Mouse (Mus musculus): Measurements from ENCODE around the gene Gm44965.

Gene Gm44965

DNA sequence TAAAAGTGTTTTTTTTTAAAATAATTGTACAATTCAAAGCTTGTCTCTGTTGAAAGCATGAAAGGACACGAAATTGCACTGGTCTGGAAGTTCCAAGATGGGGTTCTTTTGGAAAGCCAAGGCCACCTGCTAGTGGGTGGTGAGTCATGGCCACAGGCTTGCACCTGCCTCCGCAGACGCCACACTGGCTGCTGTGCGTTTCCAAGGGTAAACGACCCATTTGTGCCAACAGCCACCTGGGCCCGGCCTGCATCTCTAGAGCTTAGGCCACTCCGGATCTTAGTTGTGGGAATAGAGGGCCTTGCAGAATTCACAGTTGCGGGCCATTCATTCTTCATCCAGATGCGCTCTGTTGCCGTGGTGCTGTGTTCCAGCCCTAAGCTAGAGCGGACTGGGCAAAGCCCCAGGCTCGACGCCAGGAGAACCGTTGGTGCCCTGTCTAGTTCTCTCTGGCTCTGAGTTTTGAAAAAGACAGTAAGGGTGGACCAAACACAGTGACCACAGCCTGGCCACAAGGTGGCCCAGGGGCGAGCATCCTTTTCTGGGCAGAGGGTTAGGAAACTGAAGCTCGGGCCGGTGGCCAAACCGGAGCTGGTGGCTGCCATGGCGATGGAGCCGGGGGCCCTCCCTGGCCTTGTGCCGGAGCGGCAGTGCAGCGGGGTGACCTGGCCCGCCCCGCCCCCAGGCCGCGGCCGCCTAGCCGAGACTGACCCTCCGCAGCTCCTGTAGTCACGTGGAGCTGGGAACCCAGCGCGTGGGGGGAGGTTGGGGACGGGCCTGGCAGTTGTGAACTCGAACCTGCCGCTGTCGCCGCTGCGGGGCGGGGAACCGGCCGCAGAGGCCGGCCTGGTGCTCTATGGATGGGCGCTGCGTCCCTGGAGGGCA, at the start of gene Gm44965, which contains the start of gene Repin1:
Gene Gm44965, plus strand, starts transcription at position 784 of the 885 bp plus-strand sequence.
Gene Repin1, plus strand, starts transcription at position 726 of the 885 bp plus-strand sequence.
- peak; percentile 97 for DNase-seq

DNA sequence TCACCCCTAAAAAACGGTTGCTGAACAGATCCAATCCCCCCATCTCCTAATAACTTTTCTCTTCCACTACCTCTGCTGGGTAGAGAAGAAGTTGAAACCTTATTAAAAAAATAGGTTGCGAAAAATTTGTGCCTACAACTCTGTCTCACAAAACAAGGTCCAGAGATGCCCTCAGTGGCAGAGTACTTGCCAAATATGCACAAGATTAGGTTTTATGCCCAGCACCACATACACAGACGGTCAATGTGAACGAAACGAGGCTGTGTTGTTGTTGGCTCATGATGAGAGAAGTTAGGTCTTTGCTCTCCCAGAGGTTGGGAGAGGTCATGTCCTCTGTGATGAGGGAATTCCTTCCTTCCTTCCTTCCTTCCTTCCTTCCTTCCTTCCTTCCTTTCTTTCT, 48.5 kb upstream of the Gm44965 start:
- DNase-seq, result no peak

DNA sequence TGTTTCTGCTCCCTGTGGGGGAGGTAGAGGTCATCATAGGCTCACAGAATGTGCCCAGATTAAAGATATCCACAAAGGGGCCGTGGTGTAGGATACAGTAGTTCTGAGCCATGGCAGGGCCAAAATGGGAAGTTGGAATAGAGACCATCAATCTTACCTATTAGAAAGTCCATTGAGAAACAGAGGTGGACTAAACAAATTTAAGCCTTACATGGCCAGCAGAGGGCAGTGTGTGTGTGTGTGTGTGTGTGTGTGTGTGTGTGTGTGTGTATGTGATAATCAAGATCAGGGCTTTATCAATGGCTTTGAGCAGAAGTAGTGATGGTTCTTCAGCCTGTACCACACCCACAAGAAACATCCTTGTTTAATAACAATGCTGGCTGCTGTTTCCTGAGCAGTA, 47.5 kb upstream of the Gm44965 start:
- DNase-seq, result peak; percentile 8

DNA sequence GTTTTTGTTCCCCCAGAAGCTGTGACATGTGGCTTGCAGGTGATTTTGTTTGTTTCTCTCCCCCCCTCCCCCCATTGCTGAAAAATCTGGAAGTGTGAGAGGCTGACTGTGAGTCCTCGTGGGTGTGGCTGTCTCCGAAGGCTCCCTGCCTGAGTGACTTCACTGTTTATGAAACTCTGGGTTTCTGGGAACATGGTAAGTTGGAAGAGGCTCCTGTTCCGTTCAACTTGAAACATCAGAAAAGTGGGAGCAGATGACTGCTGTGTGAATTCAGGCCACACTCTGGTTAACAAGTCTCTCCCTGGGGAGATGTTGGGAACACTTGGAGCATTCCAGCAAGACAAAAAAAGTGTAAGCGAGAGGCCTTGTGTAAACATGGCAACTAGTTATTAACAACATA, 46.9 kb upstream of the Gm44965 start:
- no peak for DNase-seq

DNA sequence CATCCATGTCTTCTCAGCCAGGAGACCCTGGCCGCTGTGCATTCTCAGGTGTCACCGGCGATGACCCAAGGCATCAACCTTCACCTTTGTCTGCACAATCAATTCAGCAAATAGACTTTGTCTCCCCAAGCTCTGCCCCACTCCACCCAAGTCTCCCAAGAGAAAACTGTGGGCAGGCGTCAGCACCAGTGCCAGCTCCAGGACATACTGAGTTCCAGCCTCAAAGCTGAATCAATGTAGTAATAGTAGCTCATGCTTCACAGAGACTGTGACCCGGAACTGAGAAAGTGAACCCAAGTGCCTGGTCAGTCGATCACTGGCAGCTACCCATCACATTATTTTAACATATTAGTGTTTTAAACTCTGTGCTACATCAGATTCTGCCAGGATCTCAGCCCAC, 45.4 kb upstream of the Gm44965 start:
- no peak for DNase-seq

DNA sequence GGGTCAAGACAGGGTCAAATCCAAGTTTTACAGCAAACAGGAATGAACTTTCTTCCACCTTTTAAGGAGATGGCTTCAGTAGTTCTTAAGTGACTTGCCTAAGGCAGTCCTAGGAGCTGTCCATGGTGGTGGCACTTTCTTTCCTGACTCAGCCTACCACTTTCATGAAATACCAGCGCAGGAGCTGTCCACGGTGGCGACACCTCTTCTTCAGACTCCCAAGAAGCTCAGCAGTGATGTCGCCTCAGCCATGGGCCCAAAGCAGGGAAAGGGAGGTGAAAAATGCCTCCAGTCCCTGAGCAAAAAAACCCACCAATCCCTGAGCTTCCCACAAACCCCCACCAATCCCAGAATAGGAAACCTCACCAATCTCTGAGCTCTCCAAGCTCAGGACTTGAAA, 40.8 kb upstream of the Gm44965 start:
- DNase-seq, result peak; percentile 39

DNA sequence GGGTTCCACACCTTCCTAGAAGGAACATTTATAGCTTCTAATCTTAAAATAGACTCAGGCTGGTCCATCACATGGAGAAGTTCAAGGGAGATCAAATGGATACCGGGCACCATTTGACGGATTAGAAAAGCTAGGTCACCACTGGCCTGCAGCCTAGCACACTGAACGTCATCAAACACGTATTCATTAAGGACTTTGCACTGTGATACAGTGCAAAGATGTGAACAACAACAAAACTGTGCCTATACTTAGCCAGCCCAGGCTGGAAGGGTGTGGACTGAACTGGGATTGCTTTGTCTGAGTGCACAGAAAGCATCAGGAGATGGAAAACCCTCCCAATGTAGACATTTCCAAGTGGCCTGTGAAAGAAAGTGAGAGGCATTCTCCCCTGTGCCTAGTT, 39.9 kb upstream of the Gm44965 start:
- DNase-seq, result peak; percentile 38

DNA sequence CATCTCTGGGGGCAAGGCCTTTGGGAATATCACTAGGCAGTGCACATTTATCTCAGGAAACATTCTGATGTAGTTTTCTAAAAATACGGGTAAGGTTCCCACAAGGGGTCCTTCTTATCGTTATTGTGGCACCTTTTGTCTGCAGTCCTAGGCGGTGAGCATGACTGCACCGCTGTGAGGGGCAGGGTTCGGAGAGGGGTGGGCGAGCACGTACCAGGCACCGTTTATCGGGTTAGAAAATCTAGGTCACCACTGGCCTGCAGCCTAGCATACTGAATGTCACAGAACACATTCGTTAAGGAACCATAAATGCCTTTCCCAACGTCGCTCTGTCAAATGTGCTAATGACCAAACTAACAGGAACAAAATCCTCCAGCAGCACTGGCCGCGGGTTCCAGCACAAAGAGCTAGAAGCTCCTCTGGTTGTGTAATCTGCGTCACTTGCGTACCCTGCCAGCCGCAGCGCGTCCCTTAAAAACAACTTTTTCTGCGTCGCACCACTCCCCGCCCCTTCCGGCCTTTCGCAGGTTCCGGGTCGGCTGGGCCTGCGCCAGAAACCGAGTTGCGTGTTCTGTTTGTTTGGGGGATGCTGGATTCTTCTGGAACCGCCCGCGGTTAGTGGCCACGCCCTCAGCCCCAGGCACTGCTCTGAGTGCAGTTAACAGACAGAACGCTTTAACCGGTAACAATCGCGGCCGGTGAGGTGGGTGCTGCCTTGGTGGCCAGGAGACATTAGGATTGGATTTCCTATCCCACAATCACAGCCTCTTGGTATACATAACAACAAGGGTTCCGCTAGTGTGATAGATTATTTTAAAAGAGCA, 39.2 kb upstream of the Gm44965 start, which contains the start of gene Lrrc61:
Gene Lrrc61, plus strand, starts transcription at position 517 of the 824 bp plus-strand sequence.
- peak; percentile 97 for DNase-seq

DNA sequence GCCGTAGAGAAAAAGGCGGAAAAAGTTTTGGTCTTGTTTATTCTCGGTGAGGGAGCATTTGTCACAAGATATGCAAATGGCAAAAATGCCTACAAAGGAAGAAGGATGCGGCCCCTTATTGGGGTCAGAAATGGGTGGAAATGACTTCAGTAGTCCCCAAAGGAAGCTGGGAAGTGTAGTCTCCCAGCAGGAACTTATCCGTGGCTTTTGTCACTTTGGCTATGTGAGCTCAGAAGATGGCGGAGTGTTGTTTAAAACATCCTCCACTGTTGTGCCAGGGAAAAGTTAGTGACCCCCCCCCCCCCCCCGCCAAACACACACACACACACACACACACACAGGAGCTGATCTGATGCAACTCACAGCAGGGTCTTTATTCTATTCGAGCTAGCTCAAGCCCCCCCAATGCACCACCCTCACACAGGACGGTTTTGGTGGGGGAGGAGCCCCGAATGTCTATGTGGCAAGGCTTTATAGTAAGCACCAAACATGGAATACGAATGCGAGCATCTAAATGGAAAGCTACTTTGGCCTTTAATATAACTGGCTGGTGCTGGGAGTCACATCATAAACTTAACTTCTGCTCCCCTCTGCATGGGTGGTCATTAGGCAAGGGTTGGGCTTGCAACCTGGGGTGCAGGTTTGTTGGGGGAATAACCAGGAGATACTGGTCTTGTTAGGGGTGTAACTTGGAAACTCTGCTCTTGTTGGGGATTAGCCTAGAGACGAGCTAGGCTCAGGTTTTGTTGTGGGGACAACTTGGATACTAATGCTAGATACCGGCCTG, 38.4 kb upstream of the Gm44965 start:
- DNase-seq, result peak; percentile 79

DNA sequence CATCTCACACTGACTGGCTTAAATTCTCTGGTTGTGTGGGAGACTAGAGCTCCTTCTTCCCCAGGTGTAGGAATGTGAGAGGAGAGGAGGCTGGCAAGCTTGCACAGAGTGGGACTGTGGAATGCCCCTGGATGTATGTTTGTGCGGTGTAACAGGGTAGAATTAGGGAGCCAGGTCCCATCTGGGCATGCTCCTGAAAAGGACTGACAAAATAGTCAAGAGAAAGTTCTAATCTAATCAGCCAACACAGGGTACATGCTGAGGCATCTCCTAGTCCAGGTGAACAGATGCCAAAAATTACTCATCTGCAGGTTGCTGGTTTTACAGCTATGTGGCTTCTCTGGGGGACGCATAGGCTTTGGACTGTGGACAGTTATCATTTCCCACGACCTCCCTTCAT, 37.8 kb upstream of the Gm44965 start:
- DNase-seq, result peak; percentile 45

DNA sequence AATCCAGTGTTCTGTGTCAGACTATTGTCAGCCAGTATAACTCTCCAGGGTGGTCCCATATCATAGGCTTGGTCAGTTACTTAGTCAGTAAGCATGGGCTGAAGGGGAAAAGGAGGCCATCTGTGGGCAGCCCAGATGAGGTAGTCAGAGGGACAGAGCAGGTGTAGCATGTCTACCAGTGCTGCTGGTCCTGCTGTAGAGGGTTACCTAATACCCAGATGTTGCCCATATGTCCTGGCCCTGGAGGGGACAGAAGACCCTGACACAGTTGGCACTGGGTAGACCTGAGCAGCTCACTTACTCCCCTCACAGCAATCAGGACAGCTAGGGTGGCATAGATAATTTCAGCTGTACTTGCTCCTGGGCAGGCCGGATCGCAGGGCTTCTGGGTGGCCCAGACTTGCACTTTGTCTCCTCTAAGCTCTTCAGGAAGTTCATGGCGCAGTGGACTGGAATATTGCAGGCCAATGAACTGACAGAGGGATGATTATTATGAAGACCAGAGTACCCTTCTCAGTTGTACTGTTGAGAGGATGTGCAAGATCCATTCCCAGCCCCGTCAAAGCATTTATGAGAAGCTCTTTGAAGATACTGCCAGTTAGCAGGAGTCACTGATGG, 27.9 kb upstream of the Gm44965 start:
- no peak for DNase-seq

DNA sequence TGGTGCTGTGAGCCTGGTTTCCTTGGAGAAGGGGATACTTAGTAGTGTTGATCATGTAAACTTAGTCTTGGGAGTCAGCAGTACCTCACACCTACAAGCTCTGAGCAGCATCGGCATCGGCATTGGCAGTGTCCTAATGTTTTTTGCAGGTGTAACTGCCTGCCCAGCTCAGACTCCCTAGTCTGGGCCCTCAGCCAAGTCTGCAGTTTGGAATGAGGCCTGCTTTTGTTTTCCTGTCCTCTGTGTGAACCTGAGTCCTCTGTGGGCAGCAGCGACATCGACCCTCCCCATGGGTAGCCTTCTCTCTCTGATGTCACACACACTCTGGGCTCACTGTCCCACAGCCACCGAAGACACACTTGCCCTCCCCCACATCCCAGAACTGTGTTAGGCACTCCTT, 27.4 kb upstream of the Gm44965 start:
- DNase-seq, result peak; percentile 68

DNA sequence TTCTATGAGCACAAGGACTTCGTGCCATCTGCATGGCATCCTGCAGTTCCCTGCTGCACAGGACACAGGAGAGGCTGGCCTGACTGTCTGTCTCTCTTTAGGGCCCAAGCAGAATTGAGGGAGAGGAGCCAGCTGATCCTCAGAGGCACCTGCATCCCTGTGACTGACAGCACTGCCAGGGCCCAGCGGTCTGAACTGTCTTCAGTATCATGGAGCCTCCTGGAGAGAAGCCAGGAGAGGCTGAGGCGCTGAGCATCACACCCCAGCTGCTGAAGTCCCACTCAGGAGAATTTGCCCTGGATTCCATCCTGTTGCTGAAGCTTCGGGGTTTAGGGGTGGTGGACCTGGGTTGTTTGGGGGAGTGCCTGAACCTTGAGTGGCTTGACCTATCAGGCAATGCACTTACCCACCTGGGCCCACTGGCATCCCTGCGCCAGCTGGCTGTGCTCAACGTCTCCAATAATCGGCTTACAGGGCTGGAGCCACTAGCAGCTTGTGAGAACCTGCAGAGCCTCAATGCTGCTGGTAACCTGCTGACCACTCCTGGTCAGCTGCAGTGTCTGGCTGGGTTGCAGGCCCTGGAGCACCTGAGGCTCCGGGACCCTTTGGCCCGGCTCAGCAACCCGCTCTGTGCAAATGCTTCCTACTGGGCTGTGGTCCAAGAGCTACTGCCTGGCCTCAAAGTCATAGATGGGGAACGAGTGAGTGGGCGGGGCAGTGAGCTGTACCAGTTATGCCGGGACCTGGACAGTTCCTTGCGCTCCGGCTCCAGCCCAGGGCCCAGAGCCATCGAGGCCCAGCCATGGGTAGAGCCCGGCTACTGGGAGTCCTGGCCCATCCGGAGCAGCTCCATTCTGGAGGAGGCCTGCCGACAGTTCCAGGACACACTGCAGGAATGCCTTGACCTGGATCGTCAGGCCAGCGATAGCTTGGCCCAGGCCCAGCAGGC, 25.4 kb upstream of the Gm44965 start:
- DNase-seq, result peak; percentile 70

DNA sequence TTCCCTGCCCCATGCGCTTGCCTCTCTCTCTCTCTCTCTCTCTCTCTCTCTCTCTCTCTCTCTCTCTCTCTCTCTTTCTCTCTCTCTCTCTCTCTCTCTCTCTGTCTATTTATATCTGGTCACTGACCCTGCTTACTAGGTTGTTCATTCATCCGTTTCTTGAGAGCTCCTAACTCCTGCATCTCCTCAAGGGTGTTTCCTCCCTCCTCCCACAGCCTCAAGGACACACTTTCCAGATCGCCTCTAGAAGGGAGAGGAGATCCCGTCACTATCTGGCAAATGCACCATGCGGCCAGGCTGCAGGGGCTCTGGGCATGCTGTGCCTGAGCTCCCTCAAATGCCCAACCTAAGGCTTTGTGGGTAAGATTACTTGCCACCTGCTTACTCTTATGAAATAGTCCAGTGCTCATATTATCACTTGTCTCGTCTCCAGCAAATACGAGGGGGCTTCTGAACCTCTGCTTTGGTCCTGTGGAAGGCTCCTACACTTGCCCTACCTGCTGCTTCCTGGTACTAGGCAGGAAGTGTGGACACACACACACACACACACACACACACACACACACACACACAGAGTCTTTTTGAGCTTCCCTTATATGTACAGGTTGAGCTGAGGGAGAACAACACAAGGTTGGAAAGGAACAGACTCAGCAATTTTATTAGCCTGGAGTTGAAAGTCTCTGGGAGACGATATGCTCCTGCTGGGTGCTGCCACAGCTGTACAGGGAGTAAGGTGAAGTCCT, 24.5 kb upstream of the Gm44965 start:
- DNase-seq, result no peak

DNA sequence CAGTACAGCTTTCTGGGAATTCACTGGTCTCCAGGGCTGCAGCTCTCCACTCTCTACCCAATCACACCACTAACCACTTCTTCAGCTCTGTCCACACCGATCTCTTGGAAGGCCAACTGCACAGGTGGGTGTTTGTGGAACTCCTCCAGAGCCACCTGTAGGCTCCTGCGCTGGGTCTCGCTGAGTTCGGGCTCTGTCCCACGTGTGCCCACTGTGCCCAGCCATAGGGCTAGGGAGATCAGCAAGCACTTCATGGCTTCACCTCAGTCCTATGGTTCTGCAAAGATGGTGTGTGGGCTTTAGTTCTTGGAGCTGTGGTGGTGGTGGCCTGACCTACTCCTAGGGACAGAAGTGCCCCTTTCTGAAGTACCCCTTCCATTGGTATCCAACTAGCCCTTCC, 21.7 kb upstream of the Gm44965 start:
- no peak for DNase-seq

DNA sequence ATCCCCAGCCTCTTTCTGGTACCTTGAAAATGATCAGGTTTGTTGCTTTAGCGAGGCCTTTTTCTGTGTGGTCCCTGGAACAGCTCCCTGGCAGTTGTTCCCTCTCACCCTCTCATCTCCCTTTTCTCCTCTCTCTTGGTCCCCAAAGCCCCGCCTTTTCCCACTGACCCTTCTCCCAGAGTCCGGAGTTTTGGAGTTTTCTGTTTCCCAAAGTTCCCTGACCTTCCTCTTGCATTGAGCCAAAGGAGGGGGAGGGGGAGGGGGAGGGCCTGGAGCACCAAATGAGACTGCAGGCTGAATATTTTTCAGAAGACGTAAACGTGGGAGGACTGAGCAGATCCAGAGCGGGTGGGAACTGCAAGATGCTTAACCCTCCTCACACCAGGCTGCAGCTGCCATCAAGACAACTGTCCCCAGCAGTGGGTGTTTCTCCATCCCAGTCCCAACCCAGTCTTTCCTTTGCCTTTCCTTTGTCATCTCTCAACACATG, 21.1 kb upstream of the Gm44965 start, which contains the start of gene Rarres2:
Gene Rarres2, minus strand, starts transcription at position 218 of the 490 bp plus-strand sequence.
- DNase-seq, result no peak

DNA sequence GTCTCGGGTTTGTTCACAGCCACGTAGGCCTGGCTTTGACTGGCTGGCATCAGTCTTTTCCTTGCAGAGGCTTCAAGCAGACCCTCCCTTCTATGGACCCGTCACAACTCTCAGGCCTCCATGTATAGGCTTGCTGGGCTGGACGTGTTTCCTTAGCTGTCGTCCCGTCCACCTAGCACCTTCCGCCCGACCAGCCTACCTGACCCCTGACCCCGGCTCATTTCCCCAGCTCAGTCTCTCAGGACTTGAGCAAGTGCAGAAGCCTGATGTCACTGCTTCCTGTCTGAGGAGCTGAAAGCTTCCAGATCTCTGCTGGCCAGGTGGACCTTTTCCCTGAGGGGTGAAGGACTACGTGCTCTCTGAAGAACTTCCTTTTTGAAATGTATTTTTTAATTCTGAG, 20.5 kb upstream of the Gm44965 start:
- DNase-seq, result no peak

DNA sequence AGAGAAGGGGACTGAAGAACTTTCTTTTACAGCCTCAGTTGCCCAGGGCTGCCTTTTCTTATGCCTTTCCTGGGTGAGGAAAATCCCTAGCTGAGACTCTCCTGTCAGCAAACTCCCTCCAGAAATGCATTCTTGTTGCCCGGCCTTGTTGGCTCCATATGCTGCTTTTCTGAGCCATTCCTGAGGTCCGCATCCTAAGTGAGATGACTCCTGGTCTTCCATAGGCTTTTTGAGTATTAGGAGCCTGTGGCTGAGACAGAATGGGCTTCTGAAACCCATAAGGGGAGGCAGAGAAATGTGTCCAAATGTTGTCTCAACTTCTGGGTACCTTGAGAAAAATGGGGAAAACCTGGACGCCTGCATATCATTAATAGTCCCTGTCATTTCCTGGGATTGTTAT, 19.8 kb upstream of the Gm44965 start:
- no peak for DNase-seq

DNA sequence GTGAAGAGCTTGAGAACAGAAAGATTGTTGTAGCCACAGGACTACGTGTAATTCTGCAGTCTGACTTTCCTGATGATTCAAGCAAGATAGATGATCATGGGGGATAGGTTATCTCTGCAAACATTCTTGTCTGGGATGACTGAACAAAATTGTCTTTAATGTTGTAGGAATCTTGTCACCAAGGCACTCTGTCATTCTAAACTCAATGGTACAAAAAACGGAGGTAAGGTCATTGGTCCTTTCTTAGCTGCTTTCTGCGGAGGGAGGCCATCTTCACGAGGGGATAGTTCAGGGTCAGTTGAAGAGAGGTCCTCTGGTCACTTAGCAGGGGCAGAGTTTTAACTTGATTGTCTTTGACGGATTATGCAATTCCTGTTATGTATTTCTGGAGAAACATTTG, 15.0 kb upstream of the Gm44965 start:
- no peak for DNase-seq

DNA sequence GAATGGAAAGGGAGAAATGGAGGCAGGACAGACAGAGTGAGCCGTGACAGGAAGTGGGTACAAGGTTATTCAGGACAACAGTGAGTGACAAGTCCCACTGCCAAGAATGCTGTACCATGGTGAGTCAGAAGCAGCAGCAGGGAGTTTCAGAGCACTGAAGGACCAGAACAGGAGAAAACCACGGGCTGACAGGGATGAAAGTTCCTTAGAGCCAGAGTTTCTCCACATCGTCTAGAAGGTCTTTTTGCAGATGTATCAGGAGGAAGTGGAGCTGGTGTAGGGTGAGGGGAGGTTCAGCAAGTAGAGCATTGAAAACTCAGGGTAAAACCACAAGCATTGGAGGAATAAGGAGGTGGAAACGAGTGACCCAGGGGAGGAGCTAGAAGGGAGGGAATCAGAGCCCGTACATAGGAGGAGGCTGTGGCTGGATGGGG, 14.5 kb upstream of the Gm44965 start:
- no peak for DNase-seq

All from cerebellum, adult 11-12 months (tissue).